Mouse (Mus musculus) heart, embryonic 11.5 days (tissue): Measurements from ENCODE around the gene Snhg11. TPM values are rescaled to one million over a fixed set of nuclear protein-coding genes. Genes with fewer than 3 reads are reported as not detected.
A peak's percentile ranks its signal among the peaks of the same experiment; 100 is the strongest.
"Not testable (repeated sequence)": the region's sequence is repeated elsewhere in the genome, so short reads cannot be mapped to it uniquely, and the experiment has no call there.

Source experiments
- ATAC-seq: fragments of 200-750 bp; cut with Nextera tagmentation; replicated peaks from 2 replicates; pipeline ENCODE4 v1.8.0; 2017; ENCODE audit warnings: moderate library complexity; ENCODE audit not compliant: insufficient number of reproducible peaks, low FRiP score, low TSS enrichment
- H3K27ac ChIP-seq: fragments of 300-500 bp; sonication (generic); 2 replicates; pipeline ENCODE4 v1.5.1; 2014; ENCODE audit warnings: mild to moderate bottlenecking, low read depth, low read length
- H3K27me3 ChIP-seq: fragments of 300-500 bp; sonication (generic); 2 replicates; pipeline ENCODE4 v1.6.1; 2014; ENCODE audit warnings: mild to moderate bottlenecking, low read length, mixed read lengths; ENCODE audit not compliant: control insufficient read depth, insufficient read depth
- H3K36me3 ChIP-seq: fragments of 300-500 bp; sonication (generic); 2 replicates; pipeline ENCODE4 v1.6.1; 2014; ENCODE audit warnings: mild to moderate bottlenecking, low read length, moderate library complexity, mixed read lengths; ENCODE audit not compliant: control insufficient read depth, insufficient read depth
- H3K4me1 ChIP-seq: fragments of 300-500 bp; sonication (generic); 2 replicates; pipeline ENCODE4 v1.6.1; 2014; ENCODE audit warnings: low read length; ENCODE audit not compliant: control insufficient read depth, insufficient read depth
- H3K4me2 ChIP-seq: fragments of 300-500 bp; sonication (generic); 2 replicates; pipeline ENCODE4 v1.6.1; 2014; ENCODE audit warnings: mild to moderate bottlenecking, moderate library complexity
- H3K4me3 ChIP-seq: fragments of 300-500 bp; sonication (generic); 2 replicates; pipeline ENCODE4 v1.5.1; 2014; ENCODE audit warnings: low read depth, low read length
- H3K9ac ChIP-seq: fragments of 300-500 bp; sonication (generic); 2 replicates; pipeline ENCODE4 v1.6.1; 2014; ENCODE audit warnings: mild to moderate bottlenecking, low read depth, low read length, moderate library complexity
- H3K9me3 ChIP-seq: fragments of 300-500 bp; sonication (generic); replicated peaks from 2 replicates; pipeline ENCODE4 v1.6.1; 2016; ENCODE audit warnings: low read length; ENCODE audit not compliant: control insufficient read depth
- WGBS: fragments of 180-500 bp; shearing (Covaris S2); extraction: QIAGEN DNeasy Blood & Tissue Kit; methylation state at CpG from one replicate; pipeline ENCODE4 v1.1.7; 2014; ENCODE audit not compliant: insufficient replicate concordance; 5-methylcytosine and 5-hydroxymethylcytosine counted together
- polyA plus RNA-seq: library from polyadenylated mRNA; unstranded; fragments of >200 nt; fragmentation: Nextera tagmentation; extraction: Ambion mirVana; gene quantifications from 2 replicates; pipeline ENCODE4 v1.2.1, GENCODE M21; 2014

Gene Snhg11
- polyA plus RNA-seq, 1 experiment from 2014 or later = 1.6 TPM

DNA sequence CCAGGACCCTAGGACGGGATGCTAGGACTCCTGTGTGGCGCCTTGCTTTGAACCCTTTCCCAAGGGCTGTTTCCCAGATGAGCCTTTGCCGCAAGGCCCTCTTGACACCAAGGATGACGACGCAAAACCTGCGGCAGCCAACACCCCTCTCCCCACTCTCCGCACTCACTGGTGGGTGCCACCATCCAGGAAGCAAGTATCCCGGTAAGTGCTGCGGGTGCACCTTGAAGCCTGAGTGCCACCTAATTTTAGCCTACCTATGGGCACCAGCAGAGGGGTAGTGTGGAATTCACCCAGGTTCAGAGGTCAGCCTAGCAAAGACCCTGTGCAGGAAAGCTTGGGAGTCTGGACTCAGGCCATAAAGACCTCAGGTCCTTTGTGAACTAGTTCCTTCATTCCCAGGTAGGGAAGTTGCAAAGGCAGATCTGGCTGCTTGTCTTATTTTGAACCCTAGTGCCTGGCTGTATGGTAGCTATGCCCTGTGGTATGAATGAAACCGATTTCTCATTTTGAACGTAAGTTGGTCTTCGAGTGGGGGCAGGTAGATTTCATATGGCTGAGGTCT lies 767 bp downstream of the Snhg11 start:
- Histone ChIP-seq H3K9ac (no peak overlapping the region), H3K36me3 (no peaks in the 10 kb centered on the region), H3K4me3 (peak overlapping the region; percentile 36; the same call in 1 of the 2 replicates), H3K9me3 (no peaks in the 10 kb centered on the region), H3K27ac (no peak overlapping the region), H3K4me1 (no peaks in the 10 kb centered on the region), H3K27me3 (peaks cover 32% of the 10 kb centered on the region), H3K4me2 (peak overlapping the region; percentile 67)
- 21% methylated on average over 12 of the region's 12 CpGs for WGBS
- ATAC-seq = no peak

DNA sequence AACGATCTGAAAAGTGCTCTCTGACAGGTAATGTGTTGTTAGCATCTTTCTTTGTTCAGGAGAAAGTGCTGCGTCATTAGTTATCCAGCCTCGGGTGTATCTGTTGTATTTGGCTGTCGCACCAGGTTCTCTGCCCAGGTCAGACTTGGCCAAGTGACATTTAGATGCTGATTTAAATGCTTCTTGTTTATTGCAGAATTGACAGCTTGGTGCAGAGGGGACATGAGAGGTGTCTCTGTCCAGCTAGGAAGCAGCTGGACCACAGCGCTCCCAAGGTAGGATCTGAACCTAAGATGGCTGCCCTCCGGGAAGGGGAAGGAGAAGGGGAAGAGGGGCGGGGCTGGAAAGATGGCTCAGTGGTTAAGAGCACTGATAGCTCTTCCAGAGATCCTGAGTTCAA lies 1.4 kb downstream of the Snhg11 start:
- no peak overlapping the region for H3K9ac ChIP-seq
- peaks cover 32% of the 10 kb centered on the region for H3K27me3 ChIP-seq
- H3K27ac ChIP-seq = no peak overlapping the region
- no peak overlapping the region for H3K4me2 ChIP-seq
- no peak overlapping the region for H3K4me3 ChIP-seq
- WGBS = 59% methylated on average over 7 of the region's 7 CpGs
- no peaks in the 10 kb centered on the region for H3K36me3 ChIP-seq
- ATAC-seq = no peak
- no peaks in the 10 kb centered on the region for H3K9me3 ChIP-seq
- H3K4me1 ChIP-seq = no peaks in the 10 kb centered on the region

DNA sequence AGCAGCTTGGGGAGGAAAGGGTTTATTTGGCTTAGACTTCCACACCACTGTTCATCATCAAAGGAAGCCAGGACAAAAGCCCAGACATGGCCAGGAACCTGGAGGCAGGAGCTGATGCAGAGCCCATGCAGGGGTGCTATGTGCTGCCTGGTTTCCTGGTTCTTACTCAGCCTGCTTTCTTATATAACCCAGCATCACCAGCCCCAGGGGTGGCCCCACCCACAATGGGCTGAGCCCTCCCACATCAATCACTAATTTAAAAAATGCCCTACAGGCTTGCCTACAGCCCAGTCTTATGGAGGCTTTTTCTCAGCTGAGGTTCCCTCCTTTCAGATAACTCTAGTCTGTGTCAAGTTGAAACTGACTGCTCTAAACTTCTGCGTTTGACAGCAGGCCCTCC lies 2.4 kb downstream of the Snhg11 start:
- WGBS = 88% methylated on average over 1 of the region's 1 CpGs

DNA sequence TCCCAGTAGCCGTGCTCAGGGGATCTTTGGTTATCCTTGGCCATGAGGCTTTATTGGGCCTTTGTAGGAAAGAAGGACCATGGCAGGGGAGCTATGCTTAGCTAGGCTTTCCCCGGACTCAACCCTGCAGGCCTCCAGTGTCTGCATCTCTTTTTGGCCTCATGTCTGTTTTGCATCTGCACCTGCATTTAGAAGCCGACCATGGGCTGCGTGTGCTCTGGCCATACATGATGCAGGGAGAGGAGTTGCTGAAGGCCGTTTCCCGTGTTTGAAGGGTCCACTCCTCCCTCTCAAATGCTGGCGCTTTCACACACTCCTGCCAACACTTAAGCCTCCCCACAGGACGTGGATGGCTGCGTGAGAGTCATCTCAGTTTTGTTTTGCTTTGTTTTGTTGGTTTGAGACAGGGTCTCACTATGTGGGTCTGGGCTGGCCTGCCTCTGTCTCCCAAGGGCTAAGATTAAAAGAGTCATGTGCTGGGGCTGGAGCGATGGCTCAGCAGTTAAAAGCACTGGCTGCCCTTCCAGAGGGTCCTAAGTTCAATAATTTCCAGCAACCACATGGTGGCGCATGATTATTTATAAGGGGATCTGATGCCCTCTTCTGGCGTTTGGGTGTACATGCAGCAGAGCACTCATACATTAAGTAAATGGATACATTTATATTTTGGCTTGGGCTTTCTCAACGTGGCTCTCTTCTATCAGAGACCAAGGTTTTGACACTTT lies 4.1 kb downstream of the Snhg11 start:
- ATAC-seq = no peak
- Histone ChIP-seq H3K27me3 (peaks cover 21% of the 10 kb centered on the region), H3K9me3 (no peaks in the 10 kb centered on the region), H3K9ac (no peak overlapping the region), H3K4me1 (no peaks in the 10 kb centered on the region), H3K4me3 (no peak overlapping the region), H3K27ac (no peak overlapping the region), H3K36me3 (no peaks in the 10 kb centered on the region), H3K4me2 (no peak overlapping the region)
- WGBS = 42% methylated on average over 13 of the region's 13 CpGs

More for the DNA sequence above, 2.4 kb downstream of the Snhg11 start:
- Histone ChIP-seq H3K4me1 (no peaks in the 10 kb centered on the region), H3K36me3 (no peaks in the 10 kb centered on the region), H3K9ac (no peak overlapping the region), H3K27me3 (peaks cover 32% of the 10 kb centered on the region), H3K4me3 (no peak overlapping the region), H3K9me3 (no peaks in the 10 kb centered on the region), H3K27ac (no peak overlapping the region), H3K4me2 (no peak overlapping the region)
- no peak for ATAC-seq

DNA sequence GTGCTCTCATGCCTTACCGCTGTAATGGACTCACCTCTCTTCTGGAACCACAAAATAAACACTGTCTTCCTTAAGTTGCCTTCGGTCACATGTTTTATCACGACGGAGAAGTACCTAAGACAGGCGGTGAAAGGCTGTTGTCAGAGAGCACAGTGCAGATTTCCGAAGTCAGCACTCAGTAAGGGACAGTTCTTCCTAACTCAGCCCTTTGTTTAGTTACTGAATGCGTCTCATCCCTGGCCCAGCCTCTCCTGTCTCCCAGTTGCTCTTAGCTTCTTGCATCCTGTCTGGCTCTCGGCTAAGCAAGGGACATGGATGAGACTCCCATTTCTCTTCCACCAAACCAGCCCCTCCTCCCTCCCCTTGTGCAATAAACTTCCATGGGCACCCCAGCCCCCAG lies 10.6 kb downstream of the Snhg11 start:
- WGBS = 25% methylated on average over 8 of the region's 8 CpGs
- Histone ChIP-seq H3K36me3 (no peaks in the 10 kb centered on the region), H3K9ac (no peak overlapping the region), H3K9me3 (no peaks in the 10 kb centered on the region), H3K27ac (no peak overlapping the region), H3K4me1 (no peaks in the 10 kb centered on the region; the same call in 1 of the 2 replicates), H3K27me3 (no peaks in the 10 kb centered on the region), H3K4me3 (no peak overlapping the region), H3K4me2 (no peak overlapping the region)
- no peak for ATAC-seq

DNA sequence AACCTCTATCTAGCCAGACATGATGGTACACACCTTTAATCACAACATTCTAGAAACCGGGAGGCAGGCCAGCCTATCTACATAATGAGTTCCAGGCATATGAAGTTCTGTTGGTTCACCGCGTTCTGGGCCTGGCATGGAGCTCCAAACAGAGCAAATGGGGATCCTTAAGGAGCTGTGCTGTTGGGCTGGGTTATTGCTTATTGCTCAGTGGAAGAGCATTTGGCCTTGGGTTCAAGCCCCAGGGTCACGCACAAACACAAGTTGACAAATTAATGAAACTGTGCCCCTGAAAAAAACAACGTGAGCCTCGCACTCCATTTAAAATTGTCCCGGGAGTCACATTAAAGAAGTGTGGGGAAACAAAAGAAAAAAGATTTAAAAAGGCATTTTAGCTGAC lies 14.0 kb downstream of the Snhg11 start:
- H3K4me3 ChIP-seq = no peak overlapping the region
- no peak overlapping the region for H3K27ac ChIP-seq
- H3K9me3 ChIP-seq = no peaks in the 10 kb centered on the region
- no peak for ATAC-seq
- 81% methylated on average over 7 of the region's 7 CpGs for WGBS
- H3K4me1 ChIP-seq = no peaks in the 10 kb centered on the region; the same call in 1 of the 2 replicates
- H3K4me2 ChIP-seq = no peak overlapping the region
- no peaks in the 10 kb centered on the region for H3K27me3 ChIP-seq
- H3K9ac ChIP-seq = no peak overlapping the region
- no peaks in the 10 kb centered on the region for H3K36me3 ChIP-seq

DNA sequence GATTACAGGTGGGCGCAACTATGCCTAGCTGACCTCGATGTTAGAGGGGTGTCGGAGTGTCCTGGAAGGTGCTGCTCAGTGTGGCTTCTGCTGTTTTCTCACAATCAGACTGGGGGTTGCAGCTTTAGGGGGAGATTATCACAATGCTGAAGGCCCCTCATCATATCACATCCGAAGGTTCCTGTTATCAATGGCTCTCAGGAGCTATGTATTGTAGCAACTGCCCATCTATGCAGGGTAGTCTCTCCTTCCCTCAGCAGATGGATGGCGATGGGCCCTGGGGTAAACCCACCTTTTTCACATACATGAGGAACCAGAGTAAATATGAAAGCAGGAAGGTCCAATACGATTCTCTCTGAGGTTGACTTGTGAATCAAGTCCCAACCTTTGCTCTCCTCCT lies 20.9 kb downstream of the Snhg11 start:
- no peak for ATAC-seq
- Histone ChIP-seq H3K36me3 (no peaks in the 10 kb centered on the region), H3K9me3 (no peaks in the 10 kb centered on the region), H3K4me1 (no peaks in the 10 kb centered on the region), H3K9ac (no peak overlapping the region), H3K27ac (no peak overlapping the region), H3K4me2 (no peak overlapping the region), H3K4me3 (no peak overlapping the region), H3K27me3 (no peaks in the 10 kb centered on the region)
- 80% methylated on average over 6 of the region's 6 CpGs for WGBS

DNA sequence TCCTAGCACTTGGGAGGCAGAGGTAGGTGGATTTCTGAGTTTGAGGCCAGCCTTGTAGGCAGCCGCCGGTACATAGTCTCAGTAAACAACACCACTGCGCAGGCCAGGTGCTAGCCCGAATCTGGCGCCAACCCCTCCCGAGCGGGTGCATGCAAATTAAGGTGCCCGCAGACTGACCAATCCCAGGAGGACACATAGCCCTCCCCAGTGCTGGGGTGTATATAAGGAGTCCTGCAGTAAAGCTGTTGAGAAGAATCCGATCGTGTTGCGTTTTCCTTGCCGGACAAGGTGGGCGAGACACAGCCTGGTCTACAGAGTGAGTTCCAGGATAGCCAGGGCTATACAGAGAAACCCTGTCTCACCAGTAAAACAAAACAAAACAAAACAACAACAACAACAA lies 21.7 kb downstream of the Snhg11 start:
- not testable (repeated sequence) for H3K4me1 ChIP-seq, H3K9ac ChIP-seq, H3K36me3 ChIP-seq, H3K4me3 ChIP-seq, ATAC-seq, H3K27me3 ChIP-seq, H3K9me3 ChIP-seq, H3K27ac ChIP-seq, H3K4me2 ChIP-seq
- 55% methylated on average over 13 of the region's 13 CpGs for WGBS

DNA sequence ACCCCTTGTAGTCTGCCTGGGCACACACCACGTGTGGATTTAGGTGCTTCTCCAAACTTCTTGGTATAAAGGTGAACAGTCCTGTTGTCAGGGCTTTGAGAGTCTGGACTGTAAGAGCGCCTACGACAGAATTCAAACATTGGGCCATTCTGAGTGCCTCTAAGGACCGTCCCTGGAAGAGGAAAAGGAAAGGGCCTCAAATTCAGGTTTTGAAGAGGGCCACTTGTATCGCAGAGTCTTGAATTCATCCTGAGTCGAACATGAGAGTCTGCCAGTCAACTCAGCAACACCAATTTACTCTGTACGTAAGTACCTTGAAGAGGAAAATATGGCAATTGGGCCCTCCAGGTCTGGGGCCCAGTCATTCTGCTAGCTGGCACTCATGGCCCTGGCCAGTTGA lies 27.5 kb downstream of the Snhg11 start:
- H3K4me2 ChIP-seq = no peak overlapping the region
- no peak for ATAC-seq
- H3K4me3 ChIP-seq = no peak overlapping the region
- H3K9ac ChIP-seq = no peak overlapping the region
- no peak overlapping the region for H3K27ac ChIP-seq
- H3K36me3 ChIP-seq = no peaks in the 10 kb centered on the region
- no peaks in the 10 kb centered on the region for H3K27me3 ChIP-seq
- H3K9me3 ChIP-seq = no peaks in the 10 kb centered on the region
- 79% methylated on average over 7 of the region's 7 CpGs for WGBS
- no peaks in the 10 kb centered on the region for H3K4me1 ChIP-seq
